Mouse (Mus musculus) midbrain, embryonic 12.5 days (tissue): ENCODE data around the gene Fkbp6. TPM values are rescaled to one million over a fixed set of nuclear protein-coding genes. Genes with fewer than 3 reads are reported as not detected.

Experiments
- ATAC-seq: fragments of 200-750 bp; cut with Nextera tagmentation; 2 replicates; pipeline ENCODE4 v1.8.0; 2017; ENCODE audit warnings: low read depth, moderate TSS enrichment, moderate library complexity; ENCODE audit not compliant: low FRiP score
- H3K27ac ChIP-seq: fragments of 300-500 bp; sonication (generic); replicated peaks from 2 replicates; pipeline ENCODE4 v1.5.1; 2016; ENCODE audit warnings: mild to moderate bottlenecking
- H3K27me3 ChIP-seq: fragments of 300-500 bp; sonication (generic); 2 replicates; pipeline ENCODE4 v1.6.1; 2016; ENCODE audit warnings: mild to moderate bottlenecking
- H3K36me3 ChIP-seq: fragments of 300-500 bp; sonication (generic); 2 replicates; pipeline ENCODE4 v1.6.1; 2016
- H3K4me1 ChIP-seq: fragments of 300-500 bp; sonication (generic); 2 replicates; pipeline ENCODE4 v1.6.1; 2016
- H3K4me2 ChIP-seq: fragments of 300-500 bp; sonication (generic); replicated peaks from 2 replicates; pipeline ENCODE4 v1.6.1; 2016; ENCODE audit warnings: mild to moderate bottlenecking, moderate library complexity
- H3K4me3 ChIP-seq: fragments of 300-500 bp; sonication (generic); 2 replicates; pipeline ENCODE4 v1.5.1; 2016; ENCODE audit warnings: mild to moderate bottlenecking
- H3K9ac ChIP-seq: fragments of 300-500 bp; sonication (generic); replicated peaks from 2 replicates; pipeline ENCODE4 v1.6.1; 2016; ENCODE audit warnings: mild to moderate bottlenecking, moderate library complexity
- H3K9me3 ChIP-seq: fragments of 300-500 bp; sonication (generic); 2 replicates; pipeline ENCODE4 v1.6.1; 2016; ENCODE audit warnings: mild to moderate bottlenecking
- WGBS: fragments of 180-500 bp; shearing (Covaris S2); methylation state at CpG from one replicate; pipeline ENCODE4 v1.1.7; 2016; 5-methylcytosine and 5-hydroxymethylcytosine counted together
- polyA plus RNA-seq: library from polyadenylated mRNA; unstranded; fragments of >200 nt; fragmentation: Nextera tagmentation; extraction: Ambion mirVana; gene quantifications from 2 replicates; pipeline ENCODE4 v1.2.1, GENCODE M21; 2016

Gene Fkbp6
- polyA plus RNA-seq, 1 experiment from 2014 or later, result not detected

DNA sequence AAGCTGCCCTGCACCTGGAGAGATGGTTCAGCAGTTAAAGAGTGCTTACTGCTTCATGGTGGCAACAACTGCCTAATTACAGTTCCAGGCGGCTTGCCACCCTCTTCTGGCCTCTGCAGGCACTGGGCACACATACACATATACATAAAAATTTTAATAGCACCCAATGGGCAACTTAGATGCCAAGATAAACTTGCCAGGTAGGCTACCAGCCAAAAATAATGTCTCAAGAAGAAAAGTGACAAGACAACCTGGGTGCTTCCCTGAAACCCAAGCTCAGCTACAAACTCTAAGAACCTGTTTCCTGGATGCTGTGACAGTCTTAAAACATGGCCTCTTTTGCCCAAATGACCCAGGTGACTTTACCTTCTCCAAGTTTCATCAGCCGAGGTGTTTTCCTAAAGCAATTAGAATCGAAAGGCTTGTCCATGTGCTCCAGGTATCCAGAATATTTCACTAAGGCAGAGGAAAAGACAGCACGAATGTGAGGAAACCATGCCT lies 2.3 kb downstream of the Fkbp6 start:
- ATAC-seq, result no peak
- Histone ChIP-seq H3K4me1 (no peaks in the 10 kb centered on the region), H3K9ac (no peak overlapping the region), H3K4me2 (no peak overlapping the region), H3K9me3 (no peaks in the 10 kb centered on the region), H3K36me3 (no peaks in the 10 kb centered on the region), H3K27ac (no peak overlapping the region), H3K4me3 (no peak overlapping the region), H3K27me3 (peaks cover 2% of the 10 kb centered on the region; the same call in 1 of the 2 replicates)
- WGBS, result 71% methylated on average over 4 of the region's 4 CpGs

GRCm38 (mm10) chr5:135346430-135346829 lies 3.4 kb downstream of the Fkbp6 start:
- H3K27me3 ChIP-seq, result peaks cover 2% of the 10 kb centered on the region; the same call in 1 of the 2 replicates
- no peak overlapping the region for H3K27ac ChIP-seq
- no peaks in the 10 kb centered on the region for H3K36me3 ChIP-seq
- H3K9ac ChIP-seq, result no peak overlapping the region
- H3K9me3 ChIP-seq, result no peaks in the 10 kb centered on the region
- no peaks in the 10 kb centered on the region for H3K4me1 ChIP-seq
- no peak for ATAC-seq
- 23% methylated on average over 1 of the region's 1 CpGs for WGBS
- H3K4me3 ChIP-seq, result no peak overlapping the region
- no peak overlapping the region for H3K4me2 ChIP-seq

GRCm38 (mm10) chr5:135345989-135346388 lies 3.9 kb downstream of the Fkbp6 start:
- 77% methylated on average over 7 of the region's 7 CpGs for WGBS
- Histone ChIP-seq H3K4me1 (no peaks in the 10 kb centered on the region), H3K9me3 (no peaks in the 10 kb centered on the region), H3K27me3 (peaks cover 2% of the 10 kb centered on the region; the same call in 1 of the 2 replicates), H3K27ac (no peak overlapping the region), H3K9ac (no peak overlapping the region), H3K36me3 (no peaks in the 10 kb centered on the region), H3K4me3 (no peak overlapping the region), H3K4me2 (no peak overlapping the region)
- no peak for ATAC-seq

DNA sequence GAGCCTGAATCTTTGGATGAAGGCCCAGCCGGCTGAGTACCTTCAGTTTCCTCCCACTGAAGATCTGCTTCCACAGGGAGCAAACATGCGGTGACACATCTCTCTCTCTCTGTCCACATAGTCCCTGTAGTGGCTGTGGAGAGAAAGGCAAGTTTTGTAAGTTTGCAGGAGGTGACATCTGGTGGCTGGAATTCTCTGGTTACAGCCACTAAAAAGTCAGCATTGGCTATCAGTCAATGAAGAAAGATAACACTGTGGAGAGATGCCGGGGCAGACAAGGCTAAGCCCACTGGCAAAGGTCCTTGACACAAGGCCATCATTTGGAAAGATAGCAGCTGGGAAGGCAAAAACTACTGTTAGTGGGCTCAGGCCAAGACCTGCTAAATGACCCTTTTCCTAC lies 12.3 kb downstream of the Fkbp6 start:
- H3K9ac ChIP-seq, result no peak overlapping the region
- H3K4me1 ChIP-seq, result no peaks in the 10 kb centered on the region
- no peaks in the 10 kb centered on the region for H3K36me3 ChIP-seq
- no peaks in the 10 kb centered on the region for H3K27me3 ChIP-seq
- no peaks in the 10 kb centered on the region for H3K9me3 ChIP-seq
- no peak overlapping the region for H3K4me3 ChIP-seq
- no peak for ATAC-seq
- WGBS, result 63% methylated on average over 3 of the region's 3 CpGs
- no peak overlapping the region for H3K4me2 ChIP-seq
- H3K27ac ChIP-seq, result no peak overlapping the region

- Histone ChIP-seq H3K4me1 (0 out of 2 replicates have a peak, but pooled peaks cover 2% of the 10 kb centered on the region), H3K4me3 (no peak overlapping the region), H3K27me3 (no peaks in the 10 kb centered on the region; the same call in 1 of the 2 replicates), H3K27ac (no peak overlapping the region), H3K9ac (no peak overlapping the region), H3K9me3 (no peaks in the 10 kb centered on the region), H3K4me2 (no peak overlapping the region), H3K36me3 (no peaks in the 10 kb centered on the region)
- 91% methylated on average over 6 of the region's 6 CpGs for WGBS
- no peak for ATAC-seq
These were observed 18.7 kb downstream of the Fkbp6 start for GRCm38 (mm10) chr5:135331161-135331560.

GRCm38 (mm10) chr5:135330201-135330600 lies 19.6 kb downstream of the Fkbp6 start:
- Histone ChIP-seq H3K9ac (no peak overlapping the region), H3K27ac (no peak overlapping the region), H3K9me3 (no peaks in the 10 kb centered on the region), H3K27me3 (no peaks in the 10 kb centered on the region; the same call in 1 of the 2 replicates), H3K36me3 (no peaks in the 10 kb centered on the region), H3K4me2 (no peak overlapping the region), H3K4me1 (0 out of 2 replicates have a peak, but pooled peaks cover 4% of the 10 kb centered on the region), H3K4me3 (no peak overlapping the region)
- WGBS, result 82% methylated on average over 5 of the region's 5 CpGs
- ATAC-seq, result no peak

- Histone ChIP-seq H3K27ac (no peak overlapping the region), H3K4me2 (no peak overlapping the region), H3K9ac (no peak overlapping the region), H3K27me3 (no peaks in the 10 kb centered on the region; the same call in 1 of the 2 replicates), H3K36me3 (no peaks in the 10 kb centered on the region), H3K9me3 (no peaks in the 10 kb centered on the region), H3K4me1 (0 out of 2 replicates have a peak, but pooled peaks cover 4% of the 10 kb centered on the region), H3K4me3 (no peak overlapping the region)
- 86% methylated on average over 4 of the region's 4 CpGs for WGBS
- ATAC-seq, result no peak
These were observed 20.4 kb downstream of the Fkbp6 start for GRCm38 (mm10) chr5:135329471-135329870.

GRCm38 (mm10) chr5:135326121-135326659 lies 23.7 kb downstream of the Fkbp6 start:
- H3K9me3 ChIP-seq, result no peaks in the 10 kb centered on the region
- no peak overlapping the region for H3K4me2 ChIP-seq
- no peak overlapping the region for H3K27ac ChIP-seq
- H3K4me3 ChIP-seq, result no peak overlapping the region
- H3K9ac ChIP-seq, result no peak overlapping the region
- 0 out of 2 replicates have a peak, but pooled peaks cover 4% of the 10 kb centered on the region for H3K4me1 ChIP-seq
- whole genome bisulfite sequencing, result 13% methylated on average over 3 of the region's 3 CpGs
- no peaks in the 10 kb centered on the region for H3K36me3 ChIP-seq
- no peak for ATAC-seq
- no peaks in the 10 kb centered on the region; the same call in 1 of the 2 replicates for H3K27me3 ChIP-seq

GRCm38 (mm10) chr5:135322197-135322596 lies 27.6 kb downstream of the Fkbp6 start:
- Histone ChIP-seq H3K27ac (no peak overlapping the region), H3K36me3 (no peaks in the 10 kb centered on the region), H3K4me1 (0 out of 2 replicates have a peak, but pooled peaks cover 4% of the 10 kb centered on the region), H3K27me3 (no peaks in the 10 kb centered on the region), H3K4me3 (no peak overlapping the region), H3K4me2 (no peak overlapping the region), H3K9me3 (no peaks in the 10 kb centered on the region), H3K9ac (no peak overlapping the region)
- no peak for ATAC-seq
- 88% methylated on average over 1 of the region's 1 CpGs for WGBS

- Histone ChIP-seq H3K9me3 (no peaks in the 10 kb centered on the region), H3K4me3 (no peak overlapping the region), H3K36me3 (no peaks in the 10 kb centered on the region), H3K4me2 (no peak overlapping the region), H3K27ac (no peak overlapping the region), H3K27me3 (no peaks in the 10 kb centered on the region), H3K4me1 (no peaks in the 10 kb centered on the region), H3K9ac (no peak overlapping the region)
- 64% methylated on average over 2 of the region's 2 CpGs for WGBS
- ATAC-seq, result no peak
These were observed 30.0 kb downstream of the Fkbp6 start for GRCm38 (mm10) chr5:135319856-135320255.

- Histone ChIP-seq H3K9me3 (no peaks in the 10 kb centered on the region), H3K4me2 (no peak overlapping the region), H3K4me1 (no peaks in the 10 kb centered on the region), H3K36me3 (no peaks in the 10 kb centered on the region), H3K27me3 (no peaks in the 10 kb centered on the region), H3K4me3 (no peak overlapping the region), H3K27ac (no peak overlapping the region), H3K9ac (no peak overlapping the region)
- WGBS, result 79% methylated on average over 2 of the region's 3 CpGs
- ATAC-seq, result no peak
These were observed 33.7 kb downstream of the Fkbp6 start for GRCm38 (mm10) chr5:135316177-135316576.

- Histone ChIP-seq H3K36me3 (no peaks in the 10 kb centered on the region), H3K9me3 (no peaks in the 10 kb centered on the region), H3K4me3 (no peak overlapping the region), H3K27ac (no peak overlapping the region), H3K9ac (no peak overlapping the region), H3K4me2 (no peak overlapping the region), H3K4me1 (no peaks in the 10 kb centered on the region), H3K27me3 (peaks cover 7% of the 10 kb centered on the region; the same call in 1 of the 2 replicates)
- no peak for ATAC-seq
- 43% methylated on average over 10 of the region's 10 CpGs for WGBS
These were observed 43.4 kb downstream of the Fkbp6 start for GRCm38 (mm10) chr5:135306321-135306965.
